Mouse (Mus musculus): ENCODE data around the gene Gnai2. TPM values are rescaled to one million over a fixed set of nuclear protein-coding genes. Genes with fewer than 3 reads are reported as not detected.
"Not testable (repeated sequence)": the region's sequence is repeated elsewhere in the genome, so short reads cannot be mapped to it uniquely, and the experiment has no call there.

Gene Gnai2
- total and polyA plus RNA-seq, 2 experiments from 2014 or later = 223 to 287 TPM

GRCm38 (mm10) chr9:107575579-107576356, 59.4 kb downstream of the Gnai2 start:
- no peak overlapping the region for H3K27ac ChIP-seq (ENCODE audit: low read depth, low read length)
- H3K27me3 ChIP-seq (ENCODE audit: insufficient read depth, low read length) = no peaks in the 10 kb centered on the region
- peaks cover 2% of the 10 kb centered on the region; the same call in 1 of the 2 replicates for H3K4me1 ChIP-seq (ENCODE audit: insufficient read depth)
- no peak for TF ChIP-seq CTCF (IDR thresholded peaks at IDR 0.05; ENCODE audit: low read depth)
- no peaks in the 10 kb centered on the region for H3K9me3 ChIP-seq (ENCODE audit: low read length)
- 87% methylated on average over 14 of the region's 14 CpGs for WGBS
- H3K4me3 ChIP-seq (ENCODE audit: low read depth, low read length) = no peak overlapping the region
- no peak overlapping the region for H3K9ac ChIP-seq
- DNase-seq (no peak), ATAC-seq (no peak)
- H3K4me2 ChIP-seq (ENCODE audit: low read depth) = no peak overlapping the region
- peaks cover 34% of the 10 kb centered on the region for H3K36me3 ChIP-seq (ENCODE audit: insufficient read depth)

GRCm38 (mm10) chr9:107573774-107574173, 61.4 kb downstream of the Gnai2 start:
- H3K27ac ChIP-seq (ENCODE audit: low read depth, low read length); DNase-seq; H3K27me3 ChIP-seq (ENCODE audit: insufficient read depth, low read length); H3K4me2 ChIP-seq (ENCODE audit: low read depth); H3K9me3 ChIP-seq (ENCODE audit: low read length); H3K9ac ChIP-seq; ATAC-seq; H3K4me3 ChIP-seq (ENCODE audit: low read depth, low read length): not testable (repeated sequence)
- H3K36me3 ChIP-seq (ENCODE audit: insufficient read depth) = peaks cover 34% of the 10 kb centered on the region
- TF ChIP-seq CTCF (IDR thresholded peaks at IDR 0.05; ENCODE audit: low read depth) = 0 out of 2 replicates have a peak, but pooled peaks have one; percentile 15
- 82% methylated on average over 6 of the region's 6 CpGs for WGBS
- peaks cover 14% of the 10 kb centered on the region for H3K4me1 ChIP-seq (ENCODE audit: insufficient read depth)

DNA sequence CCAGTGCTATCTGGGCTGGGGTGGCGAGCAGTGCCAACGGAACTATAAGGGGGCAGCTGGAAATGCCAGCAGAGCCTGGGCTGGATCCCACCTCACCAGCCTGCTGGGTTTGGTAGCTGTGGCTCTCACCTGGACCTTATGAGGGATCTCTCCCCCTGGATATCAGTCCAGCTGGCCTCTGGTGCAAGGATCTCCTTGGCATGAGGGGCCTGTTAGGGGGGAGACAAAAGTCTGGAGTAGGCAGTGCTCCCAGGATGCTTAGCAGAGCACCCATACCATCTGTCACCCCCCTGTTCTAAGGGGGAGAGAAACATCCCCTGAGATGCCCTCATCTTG, 62.9 kb downstream of the Gnai2 start:
- no peak for DNase-seq
- no peak overlapping the region for H3K4me2 ChIP-seq (ENCODE audit: low read depth)
- peaks cover 24% of the 10 kb centered on the region for H3K4me1 ChIP-seq (ENCODE audit: insufficient read depth)
- no peak for TF ChIP-seq CTCF (IDR thresholded peaks at IDR 0.05; ENCODE audit: low read depth)
- no peaks in the 10 kb centered on the region for H3K27me3 ChIP-seq (ENCODE audit: insufficient read depth, low read length)
- 95% methylated on average over 2 of the region's 2 CpGs for WGBS
- H3K27ac ChIP-seq (ENCODE audit: low read depth, low read length) = no peak overlapping the region
- H3K4me3 ChIP-seq (ENCODE audit: low read depth, low read length) = no peak overlapping the region
- ATAC-seq = no peak
- H3K9ac ChIP-seq = no peak overlapping the region
- H3K36me3 ChIP-seq (ENCODE audit: insufficient read depth) = peaks cover 34% of the 10 kb centered on the region
- no peaks in the 10 kb centered on the region for H3K9me3 ChIP-seq (ENCODE audit: low read length)

- H3K4me2 ChIP-seq (ENCODE audit: low read depth) = no peak overlapping the region
- WGBS = 93% methylated on average over 22 of the region's 22 CpGs
Measured at GRCm38 (mm10) chr9:107571534-107572326, 63.4 kb downstream of the Gnai2 start.

DNA sequence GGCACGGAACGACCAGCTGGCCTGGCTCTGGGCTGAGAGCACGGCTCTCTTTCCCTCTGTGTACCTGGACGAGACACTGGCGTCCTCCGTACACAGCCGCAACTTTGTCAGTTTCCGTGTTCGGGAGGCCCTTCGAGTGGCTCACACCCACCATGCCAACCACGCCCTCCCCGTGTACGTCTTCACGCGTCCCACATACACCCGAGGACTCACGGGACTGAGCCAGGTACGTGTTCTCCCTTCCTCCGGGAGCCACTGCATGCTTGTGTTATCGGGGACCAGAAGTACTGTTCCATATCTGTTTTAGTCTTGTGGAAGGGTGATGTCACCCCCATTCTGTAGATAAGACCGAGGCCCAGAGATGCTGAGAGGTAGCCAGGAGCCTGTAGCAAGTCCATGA, 64.3 kb downstream of the Gnai2 start:
- peak overlapping the region; percentile 76 for H3K4me2 ChIP-seq (ENCODE audit: low read depth)
- 94% methylated on average over 21 of the region's 21 CpGs for WGBS
- H3K9me3 ChIP-seq (ENCODE audit: low read length) = no peaks in the 10 kb centered on the region
- ATAC-seq (no peak), DNase-seq (no peak)
- H3K9ac ChIP-seq = no peak overlapping the region
- H3K4me1 ChIP-seq (ENCODE audit: insufficient read depth) = peaks cover 24% of the 10 kb centered on the region
- H3K36me3 ChIP-seq (ENCODE audit: insufficient read depth) = peaks cover 34% of the 10 kb centered on the region
- H3K4me3 ChIP-seq (ENCODE audit: low read depth, low read length) = 0 out of 2 replicates have a peak overlapping the region, but pooled peaks have one; percentile 63
- 0 out of 2 replicates have a peak overlapping the region, but pooled peaks have one; percentile 4 for H3K27ac ChIP-seq (ENCODE audit: low read depth, low read length)
- no peak for TF ChIP-seq CTCF (IDR thresholded peaks at IDR 0.05; ENCODE audit: low read depth)
- H3K27me3 ChIP-seq (ENCODE audit: insufficient read depth, low read length) = no peaks in the 10 kb centered on the region

More at GRCm38 (mm10) chr9:107571534-107572326, 63.4 kb downstream of the Gnai2 start:
- Histone ChIP-seq H3K27ac (ENCODE audit: low read depth, low read length) (no peak overlapping the region), H3K36me3 (ENCODE audit: insufficient read depth) (peaks cover 34% of the 10 kb centered on the region), H3K27me3 (ENCODE audit: insufficient read depth, low read length) (no peaks in the 10 kb centered on the region), H3K9me3 (ENCODE audit: low read length) (no peaks in the 10 kb centered on the region), H3K4me3 (ENCODE audit: low read depth, low read length) (no peak overlapping the region), H3K4me1 (ENCODE audit: insufficient read depth) (peaks cover 24% of the 10 kb centered on the region), H3K9ac (no peak overlapping the region)
- ATAC-seq = no peak
- no peak for TF ChIP-seq CTCF (IDR thresholded peaks at IDR 0.05; ENCODE audit: low read depth)
- DNase-seq = no peak

- peaks cover 40% of the 10 kb centered on the region for H3K36me3 ChIP-seq (ENCODE audit: insufficient read depth)
- DNase-seq (no peak), ATAC-seq (no peak)
- peak overlapping the region; percentile 69 for H3K9ac ChIP-seq
- H3K4me3 ChIP-seq (ENCODE audit: low read depth, low read length) = peak overlapping the region; percentile 63
- peak overlapping the region; percentile 76 for H3K4me2 ChIP-seq (ENCODE audit: low read depth)
- 37% methylated on average over 13 of the region's 13 CpGs for WGBS
- peaks cover 24% of the 10 kb centered on the region for H3K4me1 ChIP-seq (ENCODE audit: insufficient read depth)
- no peaks in the 10 kb centered on the region for H3K27me3 ChIP-seq (ENCODE audit: insufficient read depth, low read length)
- H3K27ac ChIP-seq (ENCODE audit: low read depth, low read length) = peak overlapping the region; percentile 89; the same call in 1 of the 2 replicates
- H3K9me3 ChIP-seq (ENCODE audit: low read length) = no peaks in the 10 kb centered on the region
- TF ChIP-seq CTCF (IDR thresholded peaks at IDR 0.05; ENCODE audit: low read depth) = no peak
Measured at GRCm38 (mm10) chr9:107570016-107570415, 65.2 kb downstream of the Gnai2 start.

DNA sequence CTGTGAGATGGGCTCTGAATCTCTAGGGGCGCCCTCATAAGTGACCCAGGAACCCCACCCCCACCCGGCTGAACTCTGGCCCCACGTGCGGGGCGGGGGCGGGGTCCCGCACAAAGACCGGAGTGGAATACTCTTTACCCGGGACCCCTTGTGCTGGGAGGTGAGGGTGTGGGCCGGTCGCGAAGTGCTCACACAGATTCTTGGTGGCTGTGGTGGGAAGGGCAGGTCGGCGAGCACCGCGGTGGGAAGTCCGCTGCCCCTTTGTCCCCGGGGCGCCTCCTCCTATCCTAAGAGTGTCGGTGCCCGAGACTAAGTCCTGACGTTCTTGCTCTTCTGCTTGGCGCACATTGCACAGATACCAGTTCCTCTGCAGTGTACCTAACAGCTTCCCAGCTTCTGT, 65.9 kb downstream of the Gnai2 start:
- Histone ChIP-seq H3K27ac (ENCODE audit: low read depth, low read length) (peak overlapping the region; percentile 89), H3K9me3 (ENCODE audit: low read length) (no peaks in the 10 kb centered on the region), H3K27me3 (ENCODE audit: insufficient read depth, low read length) (no peaks in the 10 kb centered on the region), H3K4me3 (ENCODE audit: low read depth, low read length) (peak overlapping the region; percentile 63), H3K9ac (peak overlapping the region; percentile 69), H3K4me1 (ENCODE audit: insufficient read depth) (peaks cover 25% of the 10 kb centered on the region), H3K4me2 (ENCODE audit: low read depth) (peak overlapping the region; percentile 76), H3K36me3 (ENCODE audit: insufficient read depth) (peaks cover 41% of the 10 kb centered on the region)
- DNase-seq = no peak
- 0 out of 2 replicates have a peak, but pooled peaks have one; percentile 23 for TF ChIP-seq CTCF (IDR thresholded peaks at IDR 0.05; ENCODE audit: low read depth)
- 0% methylated on average over 21 of the region's 23 CpGs for WGBS
- ATAC-seq = peak; percentile 17

All from forebrain, postnatal 0 days (tissue).